Mouse (Mus musculus): ENCODE measurements around the gene Marc2.

The Marc2 gene

DNA sequence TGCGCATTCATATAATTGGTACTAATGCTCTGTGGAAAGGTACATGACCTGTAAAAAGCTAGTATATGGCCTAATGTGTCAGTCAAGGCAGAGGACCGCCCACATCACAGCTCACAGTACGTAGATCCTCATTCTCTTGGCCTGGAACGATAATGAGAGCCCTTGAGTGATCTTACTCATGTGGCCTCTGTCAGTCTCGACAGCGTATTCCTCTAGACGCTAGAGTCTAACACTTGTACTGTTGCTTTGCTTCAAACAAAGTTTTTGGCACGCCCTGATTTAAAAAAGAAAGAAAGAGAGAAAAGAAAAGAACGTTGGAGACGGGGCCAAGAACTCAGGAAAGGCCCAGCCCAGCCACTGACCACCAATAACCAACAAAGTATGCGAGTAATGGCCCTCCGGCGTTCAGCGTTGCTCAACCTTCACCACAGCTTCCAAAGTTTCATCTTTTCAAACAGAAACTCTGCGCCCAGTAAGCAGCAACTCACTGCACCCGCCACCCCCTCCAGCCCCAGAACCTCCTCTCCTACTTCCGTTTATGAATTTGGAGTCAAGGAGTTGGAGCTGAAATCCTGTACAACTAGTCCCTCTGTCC is 37.7 kb downstream of the Marc2 start:
- DNase-seq (ENCODE audit: low spot score) = no peak

DNA sequence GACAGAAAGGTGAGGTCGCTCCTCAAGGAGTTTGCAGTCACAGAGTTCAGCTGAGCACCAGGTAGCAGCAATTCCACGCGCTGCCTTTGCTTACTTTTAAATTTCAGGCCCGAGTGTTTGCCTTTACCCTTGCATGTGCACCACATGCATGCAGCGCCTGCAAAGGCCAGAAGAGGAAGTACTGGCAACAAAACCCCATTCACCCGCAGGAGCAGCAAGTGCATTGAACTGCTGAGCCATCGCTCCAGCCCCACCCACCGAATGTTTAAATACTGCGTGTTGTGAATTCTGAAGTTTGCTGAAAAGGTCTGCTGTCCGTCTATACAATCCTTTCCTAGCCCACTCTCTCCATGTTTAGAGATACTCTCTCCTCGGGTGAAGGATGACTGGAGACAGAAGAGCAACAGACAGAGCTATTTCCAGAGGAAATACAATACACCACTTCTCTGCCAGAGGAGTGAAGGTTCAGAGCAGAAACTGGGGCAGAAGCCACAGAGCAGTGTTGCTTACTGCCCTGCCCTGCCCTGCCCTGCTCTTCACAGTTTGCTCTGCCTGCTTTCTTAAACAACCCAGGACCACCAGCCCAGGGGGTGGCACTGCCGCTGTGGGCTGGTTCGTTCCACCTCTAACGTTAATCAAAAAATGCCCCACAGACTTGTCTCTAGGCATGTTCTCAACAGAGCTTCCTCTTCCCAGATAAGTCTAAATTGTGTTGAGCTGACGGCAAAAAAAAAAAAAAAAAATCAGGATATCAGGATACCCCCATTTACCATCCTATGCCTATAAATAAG is 38.4 kb downstream of the Marc2 start:
- DNase-seq (ENCODE audit: low spot score) = no peak

DNA sequence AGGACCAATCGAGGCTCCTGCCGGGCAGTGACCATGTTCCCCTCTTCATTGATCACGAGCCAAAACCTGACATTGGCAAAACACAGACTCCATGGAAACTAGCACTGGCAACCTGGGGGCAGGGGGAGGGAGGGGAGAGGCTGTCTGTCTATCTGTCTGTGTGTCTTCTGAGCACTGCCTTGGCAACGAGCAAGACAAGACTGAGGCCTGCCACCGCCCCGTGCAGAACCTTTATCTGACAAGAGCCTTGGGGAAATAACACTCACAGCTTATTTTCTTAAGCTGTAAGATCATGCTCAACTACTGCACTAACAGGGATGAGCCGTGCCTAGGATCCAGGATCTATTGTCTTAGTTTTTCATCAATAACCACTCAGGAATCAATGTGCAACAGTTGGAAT is 39.1 kb downstream of the Marc2 start:
- no peak for DNase-seq (ENCODE audit: low spot score)

DNA sequence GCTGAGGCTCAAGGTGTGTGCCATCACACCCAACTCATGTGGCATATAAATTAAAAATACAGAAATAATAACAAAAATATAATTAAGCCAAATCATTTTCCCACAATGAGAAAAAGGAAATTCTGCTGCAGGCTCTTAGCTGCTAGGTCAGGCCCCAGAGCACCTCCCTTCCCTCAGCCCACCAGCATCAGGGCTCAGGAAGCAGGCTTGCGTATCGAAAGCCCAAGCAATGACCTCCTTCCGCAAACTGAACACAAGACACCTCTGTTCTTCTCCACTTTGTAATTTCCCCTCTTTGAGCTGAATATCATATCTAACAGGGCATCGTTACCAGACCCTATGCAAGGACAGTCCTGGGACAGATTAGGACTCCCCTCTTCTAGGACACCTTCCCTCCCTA is 40.5 kb downstream of the Marc2 start:
- no peak for DNase-seq (ENCODE audit: low spot score)

DNA sequence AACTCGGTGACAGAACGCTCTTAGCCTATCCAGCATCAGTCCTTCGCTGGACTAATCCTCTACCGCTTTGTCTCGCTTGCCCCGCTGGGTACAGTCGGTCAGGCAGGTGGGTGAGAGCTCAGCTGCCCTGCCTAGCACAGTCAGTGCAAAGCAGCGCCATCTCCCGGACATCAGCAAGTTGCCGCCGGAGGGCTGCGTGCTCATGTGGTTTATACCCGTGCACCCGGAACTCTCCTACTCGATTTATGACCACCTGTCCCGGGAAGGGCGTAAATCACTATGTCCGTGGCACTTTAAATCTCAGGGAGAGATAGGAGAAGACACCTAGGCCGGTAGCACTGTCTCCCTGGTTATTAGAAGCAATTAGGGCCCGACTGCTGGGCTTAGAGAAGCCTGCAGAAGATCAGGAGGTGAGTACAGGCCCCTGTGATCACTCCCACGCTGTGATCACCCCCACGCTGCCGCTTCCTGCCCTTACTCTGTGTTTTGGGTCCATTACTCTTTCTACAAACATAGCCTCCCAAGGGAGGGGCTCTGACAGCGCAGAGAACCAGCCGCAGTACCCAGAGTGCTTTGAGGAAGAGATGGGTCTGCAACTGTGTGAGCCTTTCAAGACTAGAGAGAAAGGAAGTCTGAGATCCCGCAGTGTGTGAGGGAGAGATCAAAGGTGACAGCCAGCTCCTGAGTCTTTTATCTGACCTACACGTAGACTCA is 52.9 kb downstream of the Marc2 start:
- no peak for DNase-seq (ENCODE audit: low spot score)

DNA sequence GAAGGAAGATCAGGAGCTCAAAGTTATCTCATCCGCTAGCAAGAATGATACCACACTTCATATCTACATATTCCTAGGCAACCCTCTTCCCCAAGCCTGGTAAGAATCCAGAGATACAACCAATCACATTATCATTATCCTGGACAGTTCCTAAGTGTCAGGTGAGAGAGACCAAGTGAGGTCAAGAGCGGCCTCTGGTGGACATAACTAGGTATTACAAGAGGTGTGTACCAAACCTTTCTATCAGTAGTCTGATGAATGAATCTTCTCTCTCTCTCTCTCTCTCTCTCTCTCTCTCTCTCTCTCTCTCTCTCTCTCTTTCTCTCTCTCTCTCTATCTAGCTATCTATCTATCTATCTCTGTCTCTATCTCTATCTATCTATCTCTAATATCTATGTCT is 55.1 kb downstream of the Marc2 start:
- DNase-seq (ENCODE audit: low spot score) = peak; percentile 50

DNA sequence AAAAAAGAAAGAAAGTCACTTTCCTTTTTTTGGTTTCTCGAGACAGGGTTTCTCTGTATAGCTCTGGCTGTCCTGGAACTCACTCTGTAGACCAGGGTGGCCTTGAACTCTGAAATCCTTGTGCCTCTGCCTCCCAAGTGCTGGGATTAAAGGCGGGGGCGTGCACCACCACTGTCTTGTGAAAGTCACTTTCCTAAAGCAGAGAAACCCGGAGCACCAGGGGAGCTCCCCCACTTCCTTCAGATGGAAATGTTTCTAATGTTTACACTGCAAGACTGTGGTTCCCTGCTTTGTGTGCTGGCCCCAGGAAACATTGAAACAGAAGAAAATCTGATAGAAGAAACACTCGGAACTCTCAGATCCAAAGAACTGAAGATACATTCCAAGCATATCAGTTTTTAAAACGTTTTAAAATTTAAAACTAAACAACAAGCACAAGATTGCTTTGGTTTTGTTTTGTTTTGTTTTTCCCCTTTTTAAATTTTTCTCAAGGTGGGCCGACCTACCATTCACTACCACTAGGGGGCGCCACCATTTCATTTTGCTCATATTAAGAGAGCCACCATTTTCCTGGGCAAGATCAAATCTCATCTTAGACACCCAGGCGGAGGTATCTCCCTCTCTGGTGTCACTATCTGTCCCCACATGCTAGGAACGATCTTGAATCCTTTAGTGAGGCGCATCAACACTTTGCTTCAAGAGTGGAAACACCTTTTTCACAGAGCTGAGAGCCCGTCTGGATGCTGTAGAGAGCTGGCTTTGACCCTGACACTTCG is 59.7 kb downstream of the Marc2 start:
- DNase-seq (ENCODE audit: low spot score) = peak; percentile 46

DNA sequence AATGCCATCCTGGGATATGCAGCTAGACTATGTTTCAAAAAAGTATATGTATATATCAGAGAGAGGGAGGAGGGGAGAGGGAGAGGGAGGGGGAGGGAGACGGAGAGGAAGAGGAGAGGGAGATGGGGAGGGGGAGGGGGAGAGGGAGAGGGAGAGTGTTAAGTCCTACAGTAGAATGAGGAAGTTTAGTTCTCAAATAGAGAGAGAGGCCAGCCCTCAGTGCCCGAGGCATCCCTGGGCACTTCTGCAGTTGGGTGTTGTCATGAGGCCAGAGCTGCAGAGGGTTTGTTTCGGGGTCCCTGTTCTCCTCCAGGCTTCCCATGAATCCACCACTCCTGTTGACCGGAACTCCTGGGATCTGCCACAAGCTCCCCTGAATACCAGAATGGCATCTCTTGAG is 62.6 kb downstream of the Marc2 start:
- DNase-seq (ENCODE audit: low spot score) = no peak

DNA sequence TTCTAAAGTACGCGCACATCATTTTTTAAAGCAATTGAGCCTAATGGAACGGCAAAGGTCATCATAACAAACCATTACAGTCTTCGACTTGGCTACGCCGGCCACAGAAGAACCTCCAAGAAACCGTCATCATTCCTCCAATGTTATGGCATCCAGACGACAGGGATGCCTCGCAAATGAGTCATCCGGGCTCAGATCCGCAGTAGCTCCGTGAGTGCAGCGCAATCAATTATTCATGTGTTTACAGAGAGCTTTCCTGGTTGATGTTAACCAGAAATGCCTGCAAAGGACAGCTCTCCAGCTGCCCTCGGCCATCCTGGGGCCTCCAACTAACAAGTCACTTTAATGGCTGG is 64.1 kb downstream of the Marc2 start:
- no peak for DNase-seq (ENCODE audit: low spot score)

DNA sequence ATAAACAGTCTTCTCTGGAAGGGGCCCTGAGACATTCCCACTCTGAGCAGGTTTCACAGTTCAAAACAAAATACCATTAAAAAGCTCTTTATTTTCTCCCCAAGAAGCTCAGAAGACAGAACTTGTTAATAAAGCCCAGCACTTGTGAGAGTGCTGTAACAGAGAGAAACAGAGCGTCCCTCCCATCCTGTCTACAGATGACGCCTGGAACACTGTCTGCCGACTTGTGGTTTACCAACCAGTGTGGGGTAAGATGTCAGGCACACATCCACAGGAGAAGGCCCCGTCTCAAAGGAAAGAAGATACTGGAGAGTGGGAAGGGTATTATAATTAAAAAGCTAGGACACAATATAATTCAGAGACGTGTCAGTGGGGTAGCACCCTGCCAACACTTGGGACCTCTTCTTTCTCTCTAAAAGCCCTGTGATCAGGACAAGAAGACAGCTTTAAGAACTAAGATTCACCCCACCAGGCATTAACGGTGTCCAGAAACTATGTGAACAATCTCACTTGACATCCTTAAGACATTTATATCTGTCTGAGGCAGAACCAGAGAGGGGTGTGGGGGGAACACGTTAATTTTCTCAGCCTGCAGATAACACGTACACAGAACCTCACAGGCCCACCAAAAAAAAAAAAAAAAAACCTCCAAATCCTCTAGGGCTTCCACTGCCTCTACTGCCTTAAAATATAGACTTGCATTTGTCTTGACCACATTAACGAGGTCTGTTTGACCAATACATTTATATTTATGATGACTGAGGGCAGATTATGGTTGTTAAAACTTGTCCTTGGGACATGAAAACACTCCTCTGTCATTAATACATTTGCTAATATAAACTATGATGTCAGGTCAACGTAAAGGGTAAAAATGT is 64.7 kb downstream of the Marc2 start:
- no peak for DNase-seq (ENCODE audit: low spot score)

DNA sequence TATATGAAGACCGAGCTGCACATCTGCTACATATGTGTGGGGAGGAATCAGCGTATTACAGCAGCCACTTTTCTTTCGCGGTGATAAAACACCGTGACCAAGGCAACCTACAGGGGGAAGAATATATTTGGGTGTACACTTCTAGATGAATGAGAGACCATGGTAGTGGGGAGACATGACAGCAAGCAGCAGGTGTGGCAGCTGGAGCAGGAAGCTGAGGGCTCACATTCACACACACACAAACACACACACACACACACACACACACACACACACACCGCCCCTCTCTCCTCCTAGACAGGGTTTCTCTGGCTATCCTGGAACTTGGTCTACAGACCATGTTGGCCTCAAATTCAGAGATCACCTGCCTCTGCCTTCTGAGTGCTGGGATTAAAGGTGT is 68.1 kb downstream of the Marc2 start:
- DNase-seq (ENCODE audit: low spot score) = no peak

DNA sequence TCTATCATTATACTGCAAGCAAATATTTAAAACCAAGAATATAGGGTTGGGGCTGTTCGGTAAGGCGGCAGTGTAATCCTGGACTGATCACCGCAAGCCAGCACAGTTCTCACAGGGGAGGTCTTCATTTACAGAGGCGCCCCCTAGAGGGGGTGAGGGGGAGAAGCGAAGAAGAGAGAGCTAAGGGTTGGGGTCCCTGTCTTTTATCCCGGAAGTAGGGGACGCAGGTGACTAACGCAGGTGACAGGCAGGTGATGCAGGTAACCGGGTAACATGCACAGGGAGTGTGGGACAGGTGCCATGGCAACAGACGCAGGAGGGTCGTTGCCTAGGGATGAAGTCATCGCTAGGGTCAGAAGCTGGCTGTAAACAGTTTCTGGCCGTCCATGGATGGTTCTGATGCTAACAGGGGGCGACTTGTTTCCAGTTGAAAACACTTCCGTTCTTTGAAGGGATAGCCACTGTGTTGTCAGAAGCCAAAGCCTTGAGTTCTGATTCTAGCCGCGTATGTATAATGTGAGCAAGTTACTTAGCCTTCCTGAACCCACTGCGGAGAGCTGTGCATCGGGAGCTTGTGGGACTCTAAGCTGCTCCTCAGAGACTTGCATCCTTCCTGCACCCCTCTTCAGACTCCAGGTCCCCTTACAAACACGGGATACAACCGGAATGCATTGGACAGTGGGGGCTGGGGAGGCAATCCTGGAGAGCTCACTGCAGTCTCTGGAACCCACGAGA is 69.0 kb downstream of the Marc2 start:
- no peak for DNase-seq (ENCODE audit: low spot score)

DNA sequence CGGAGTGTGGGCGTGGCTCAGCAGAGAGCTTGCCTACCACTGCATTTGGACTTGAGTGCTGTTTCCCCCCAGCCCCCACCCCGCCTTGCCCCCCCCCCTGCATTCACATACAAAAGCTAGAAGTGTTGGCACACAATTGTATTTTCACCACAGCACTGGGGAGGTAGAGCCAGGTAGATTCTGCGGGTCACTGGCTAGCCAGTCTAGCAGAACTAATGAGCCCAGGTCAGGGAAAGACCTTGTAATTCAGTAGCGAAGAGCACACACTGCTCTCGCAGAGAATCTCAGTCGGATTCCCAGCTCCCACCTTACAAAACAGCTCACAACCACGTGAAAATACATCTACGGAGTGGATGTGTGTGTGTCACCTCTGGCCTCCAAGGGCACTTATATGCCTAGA is 71.0 kb downstream of the Marc2 start:
- DNase-seq (ENCODE audit: low spot score) = no peak

DNA sequence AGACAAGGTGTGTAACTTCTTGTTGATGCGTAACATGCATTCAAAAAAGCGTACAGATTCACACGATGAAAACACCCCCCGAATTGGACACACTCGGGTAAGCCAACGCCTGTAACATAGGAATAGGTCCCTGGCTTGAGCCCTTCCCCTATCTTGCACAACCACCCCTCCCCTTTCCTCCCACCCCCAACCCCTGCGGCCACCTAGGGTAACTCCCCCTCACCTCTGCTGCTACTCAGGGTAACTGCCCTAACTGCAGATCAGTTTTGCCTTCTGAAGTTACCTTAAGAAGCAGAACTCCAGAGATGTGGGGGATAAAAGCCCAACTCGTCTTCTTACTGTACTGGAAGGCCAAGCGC is 74.4 kb downstream of the Marc2 start:
- DNase-seq (ENCODE audit: low spot score) = no peak

DNA sequence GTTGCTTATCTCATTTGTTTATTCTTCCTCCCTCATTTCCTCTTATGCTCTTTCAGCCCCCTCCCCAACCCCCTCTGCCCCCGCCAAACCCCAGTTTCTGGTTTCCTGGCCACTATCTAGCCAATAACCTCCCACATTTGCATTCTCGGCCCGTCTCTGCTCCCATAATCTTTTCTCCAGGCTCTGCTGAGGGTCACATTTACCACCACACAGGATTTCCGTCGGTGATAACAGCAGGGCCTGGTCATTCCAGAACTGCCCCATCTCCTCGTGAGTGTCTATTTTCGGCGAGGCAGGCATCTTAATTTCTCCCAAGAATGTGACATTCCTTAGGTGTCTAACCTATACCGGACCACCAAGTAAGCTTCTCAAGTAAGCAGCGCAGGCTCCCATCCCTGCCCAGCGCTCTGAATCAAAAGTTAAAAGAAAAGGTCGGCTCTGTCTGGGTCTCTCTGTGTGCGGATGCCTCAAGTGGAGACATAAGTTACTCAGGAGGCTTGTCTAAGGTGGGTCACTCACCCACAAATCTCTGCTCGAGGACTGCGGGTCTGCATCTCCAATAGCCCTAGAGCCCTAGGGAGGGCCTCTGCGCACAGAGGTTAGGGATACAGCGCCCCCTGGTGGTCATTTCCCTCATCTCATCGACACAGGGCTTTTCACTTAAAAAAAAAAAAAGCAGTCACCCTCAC is 74.9 kb downstream of the Marc2 start:
- peak; percentile 61 for DNase-seq (ENCODE audit: low spot score)

DNA sequence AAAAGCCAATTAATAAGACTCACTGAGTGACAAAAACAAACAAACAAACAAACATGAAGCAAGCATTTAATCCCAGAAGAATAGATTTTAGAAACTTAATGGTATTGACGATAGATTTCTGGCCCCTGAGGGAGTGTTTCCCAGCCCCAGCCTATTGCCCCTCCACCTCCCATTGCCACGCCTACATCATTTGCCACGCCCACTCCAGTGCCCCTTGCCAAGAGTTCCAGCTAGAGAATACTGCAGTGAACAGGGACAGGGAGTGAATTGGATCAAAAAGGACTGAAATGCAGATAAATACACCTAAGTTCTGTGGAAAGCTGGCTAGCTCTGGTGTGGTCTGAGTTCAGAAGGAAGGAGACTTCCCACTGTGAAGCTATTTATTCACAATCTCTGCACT is 82.4 kb downstream of the Marc2 start:
- DNase-seq (ENCODE audit: low spot score) = no peak

All from c-Kit-positive CD71-positive TER-119-positive erythroid progenitor cells, embryonic 14.5 days (primary cell).